Mouse (Mus musculus) small intestine, adult 2 months (tissue): ENCODE data around the gene Pcdh15. TPM values are rescaled to one million over a fixed set of nuclear protein-coding genes. Genes with fewer than 3 reads are reported as not detected.
A peak's percentile ranks its signal among the peaks of the same experiment; 100 is the strongest.

Experiments used
- H3K27ac ChIP-seq: fragments of 200-500 bp; 2 replicates; pipeline ENCODE4 v1.5.1; 2012; ENCODE audit warnings: low read depth, low read length, control low read depth, inconsistent platforms; ENCODE audit not compliant: insufficient read depth
- H3K27me3 ChIP-seq: fragments of 200-500 bp; 2 replicates; pipeline ENCODE4 v1.6.1; 2012; ENCODE audit warnings: mild to moderate bottlenecking, moderate library complexity, low read length, inconsistent platforms; ENCODE audit not compliant: control insufficient read depth, insufficient read depth
- H3K36me3 ChIP-seq: fragments of 200-500 bp; 2 replicates; pipeline ENCODE4 v1.6.1; 2012; ENCODE audit warnings: mild to moderate bottlenecking, low read length, control low read depth, inconsistent platforms; ENCODE audit not compliant: control insufficient read depth, insufficient read depth
- H3K4me1 ChIP-seq: fragments of 200-500 bp; 2 replicates; pipeline ENCODE4 v1.6.1; 2012; ENCODE audit warnings: low read length, inconsistent platforms, mixed read lengths; ENCODE audit not compliant: control insufficient read depth, insufficient read depth, insufficient read length
- H3K4me3 ChIP-seq: fragments of 200-500 bp; 2 replicates; pipeline ENCODE4 v1.5.1; 2012; ENCODE audit warnings: low read depth, mild to moderate bottlenecking, control low read depth, inconsistent platforms, low read length, moderate library complexity
- CTCF ChIP-seq: fragments of 200-500 bp; IDR thresholded peaks from 2 replicates; pipeline ENCODE4 v1.5.1; 2012; ENCODE audit warnings: low read depth, mild to moderate bottlenecking, control low read depth, inconsistent platforms, low read length, moderate library complexity, mixed read lengths; ENCODE audit not compliant: insufficient replicate concordance, insufficient read length; ENCODE audit errors: extremely low read depth
- POLR2A ChIP-seq: fragments of 200-500 bp; IDR thresholded peaks from 2 replicates; pipeline ENCODE4 v1.6.1; 2012; ENCODE audit warnings: low read depth, mild to moderate bottlenecking, control low read depth, inconsistent platforms, low read length, moderate library complexity
- WGBS: fragments of 180-500 bp; shearing (Covaris S2); methylation state at CpG from one replicate; pipeline ENCODE4 v1.1.7; 2018; 5-methylcytosine and 5-hydroxymethylcytosine counted together
- polyA plus RNA-seq: library from polyadenylated mRNA; depleted of rRNA; stranded (reverse); fragments of >200 nt; gene quantifications from 2 replicates; pipeline ENCODE4 v1.2.3, GENCODE M21; 2012

Pcdh15 gene
- polyA plus RNA-seq, 1 experiment, result 0.16 TPM

- no peaks in the 10 kb centered on the region for H3K4me1 ChIP-seq
- H3K27me3 ChIP-seq, result 0 out of 2 replicates have a peak, but pooled peaks cover 4% of the 10 kb centered on the region
- TF ChIP-seq POLR2A (no peak), CTCF (no peak)
- H3K4me3 ChIP-seq, result no peak overlapping the region
- no peak overlapping the region for H3K27ac ChIP-seq
- no peaks in the 10 kb centered on the region for H3K36me3 ChIP-seq
- WGBS, result 1% methylated on average over 37 of the region's 37 CpGs
These were observed 702 bp downstream of the Pcdh15 start for GRCm38 (mm10) chr10:73099846-73100241.

- TF ChIP-seq POLR2A (no peak), CTCF (no peak)
- H3K27ac ChIP-seq, result no peak overlapping the region
- H3K4me3 ChIP-seq, result no peak overlapping the region
- 71% methylated on average over 13 of the region's 13 CpGs for WGBS
- H3K4me1 ChIP-seq, result no peaks in the 10 kb centered on the region
- peaks cover 4% of the 10 kb centered on the region; the same call in 1 of the 2 replicates for H3K27me3 ChIP-seq
- no peaks in the 10 kb centered on the region for H3K36me3 ChIP-seq
These were observed 4.3 kb downstream of the Pcdh15 start for GRCm38 (mm10) chr10:73103383-73103994.

GRCm38 (mm10) chr10:73105893-73106292, 6.8 kb downstream of the Pcdh15 start:
- Histone ChIP-seq H3K4me1 (no peaks in the 10 kb centered on the region), H3K27ac (no peak overlapping the region), H3K36me3 (no peaks in the 10 kb centered on the region), H3K27me3 (no peaks in the 10 kb centered on the region; the same call in 1 of the 2 replicates), H3K4me3 (no peak overlapping the region)
- WGBS, result 48% methylated on average over 2 of the region's 2 CpGs
- no peak for TF ChIP-seq POLR2A
- peak; percentile 34; the same call in 1 of the 2 replicates for TF ChIP-seq CTCF

GRCm38 (mm10) chr10:73137985-73138384, 38.8 kb downstream of the Pcdh15 start:
- no peak for TF ChIP-seq CTCF
- no peak for TF ChIP-seq POLR2A
- 26% methylated on average over 3 of the region's 3 CpGs for WGBS
- no peak overlapping the region for H3K4me3 ChIP-seq

GRCm38 (mm10) chr10:73147543-73147942, 48.4 kb downstream of the Pcdh15 start:
- H3K4me3 ChIP-seq, result no peak overlapping the region
- no peaks in the 10 kb centered on the region for H3K27me3 ChIP-seq
- H3K4me1 ChIP-seq, result no peaks in the 10 kb centered on the region
- H3K36me3 ChIP-seq, result no peaks in the 10 kb centered on the region
- TF ChIP-seq CTCF (no peak), POLR2A (no peak)
- H3K27ac ChIP-seq, result no peak overlapping the region

More at GRCm38 (mm10) chr10:73137985-73138384, 38.8 kb downstream of the Pcdh15 start:
- Histone ChIP-seq H3K27ac (no peak overlapping the region), H3K4me1 (no peaks in the 10 kb centered on the region), H3K36me3 (no peaks in the 10 kb centered on the region), H3K27me3 (no peaks in the 10 kb centered on the region)

DNA sequence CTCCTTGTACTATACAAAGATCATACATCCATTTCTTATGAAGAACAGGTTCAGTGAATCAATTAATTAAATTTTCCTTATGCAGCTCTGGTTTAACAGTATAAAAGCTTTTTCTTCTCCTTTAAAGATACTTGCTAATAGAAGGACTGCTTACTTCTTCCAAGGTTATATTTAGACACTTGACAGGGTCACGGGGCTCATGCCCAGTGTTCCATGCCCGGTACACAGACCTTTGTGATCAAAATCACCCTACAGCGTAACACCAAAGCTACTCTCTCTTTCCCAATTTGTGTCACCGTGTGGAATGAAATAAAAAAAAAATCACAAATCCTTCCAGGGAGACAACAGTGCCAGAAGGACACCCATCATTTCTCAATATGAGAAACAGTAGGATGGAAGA, 48.8 kb downstream of the Pcdh15 start:
- Histone ChIP-seq H3K27ac (no peak overlapping the region), H3K4me3 (no peak overlapping the region), H3K4me1 (no peaks in the 10 kb centered on the region), H3K36me3 (no peaks in the 10 kb centered on the region), H3K27me3 (no peaks in the 10 kb centered on the region)
- 76% methylated on average over 4 of the region's 4 CpGs for WGBS
- TF ChIP-seq CTCF (no peak), POLR2A (no peak)

- TF ChIP-seq CTCF, result no peak
- TF ChIP-seq POLR2A, result no peak
- no peak overlapping the region for H3K27ac ChIP-seq
- no peaks in the 10 kb centered on the region for H3K27me3 ChIP-seq
- no peak overlapping the region for H3K4me3 ChIP-seq
- H3K36me3 ChIP-seq, result no peaks in the 10 kb centered on the region
- no peaks in the 10 kb centered on the region for H3K4me1 ChIP-seq
- 79% methylated on average over 5 of the region's 5 CpGs for WGBS
These were observed 55.4 kb downstream of the Pcdh15 start for GRCm38 (mm10) chr10:73154544-73154943.

DNA sequence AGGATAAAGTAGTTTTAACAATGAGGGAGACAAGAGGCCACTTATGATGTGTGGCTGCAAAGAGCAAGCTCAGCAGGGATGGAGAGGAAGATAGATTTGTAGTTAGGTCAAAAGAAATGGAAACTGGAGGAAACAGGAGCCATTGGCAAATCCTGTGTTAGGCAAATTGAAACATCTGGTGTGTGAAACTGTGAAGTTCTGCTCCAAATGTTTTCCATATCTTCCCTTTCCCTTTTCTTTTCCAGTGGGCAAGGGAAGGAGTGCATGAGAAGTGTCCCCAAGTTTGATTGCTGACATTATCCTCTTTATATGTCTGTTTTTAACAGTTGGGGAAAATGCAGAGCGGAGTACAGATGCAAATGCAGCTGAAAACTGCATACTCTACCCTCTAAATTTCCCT, 62.6 kb downstream of the Pcdh15 start:
- TF ChIP-seq CTCF (no peak), POLR2A (no peak)
- 71% methylated on average over 1 of the region's 1 CpGs for WGBS

More for the DNA sequence above, 62.6 kb downstream of the Pcdh15 start:
- no peaks in the 10 kb centered on the region for H3K4me1 ChIP-seq
- H3K36me3 ChIP-seq, result no peaks in the 10 kb centered on the region
- no peak overlapping the region for H3K27ac ChIP-seq
- H3K27me3 ChIP-seq, result no peaks in the 10 kb centered on the region
- no peak overlapping the region for H3K4me3 ChIP-seq
